Mouse (Mus musculus): ENCODE measurements at regions not wholly inside any gene's neighbourhood (a gene's known extent, or its start where the extent isn't known, plus 50 kb on each side); places are given as distances from the start of the nearest gene placed in this dataset.
A peak's percentile ranks its signal among the peaks of the same experiment; 100 is the strongest.

DNA sequence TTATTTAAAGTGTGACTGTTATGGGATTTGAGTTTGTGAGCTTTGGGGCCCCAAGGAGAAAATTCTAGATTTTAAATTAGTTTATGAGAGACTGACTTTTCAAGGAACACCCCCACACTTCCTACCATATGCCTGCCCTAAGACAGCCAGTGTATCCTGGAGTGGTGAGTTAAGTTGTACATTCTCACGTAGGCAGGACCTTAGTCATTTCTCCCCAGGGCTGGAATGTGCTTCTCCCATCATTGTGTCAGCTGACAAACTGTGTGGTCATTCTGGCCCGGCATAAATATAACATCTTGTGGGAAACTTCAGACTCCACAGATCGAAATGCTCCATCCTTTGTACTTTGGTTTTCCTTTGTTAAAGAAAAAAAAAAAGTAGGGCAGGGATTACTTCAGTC lies 73.1 kb upstream of the Tfpi start:
- no peak overlapping the region for H3K9ac ChIP-seq
- ATAC-seq (no peak), DNase-seq (no peak)
- no peak for TF ChIP-seq CTCF (IDR thresholded peaks at IDR 0.05; ENCODE audit: low read depth)
- no peak overlapping the region for H3K4me2 ChIP-seq (ENCODE audit: low read depth)
- H3K4me1 ChIP-seq (ENCODE audit: insufficient read depth), result no peaks in the 10 kb centered on the region
- H3K4me3 ChIP-seq (ENCODE audit: low read depth, low read length), result no peak overlapping the region
- 64% methylated on average over 3 of the region's 3 CpGs for WGBS
- no peaks in the 10 kb centered on the region for H3K9me3 ChIP-seq (ENCODE audit: low read length)
- no peak overlapping the region for H3K27ac ChIP-seq (ENCODE audit: low read depth, low read length)
- H3K27me3 ChIP-seq (ENCODE audit: insufficient read depth, low read length), result no peaks in the 10 kb centered on the region
- H3K36me3 ChIP-seq (ENCODE audit: insufficient read depth), result no peaks in the 10 kb centered on the region

DNA sequence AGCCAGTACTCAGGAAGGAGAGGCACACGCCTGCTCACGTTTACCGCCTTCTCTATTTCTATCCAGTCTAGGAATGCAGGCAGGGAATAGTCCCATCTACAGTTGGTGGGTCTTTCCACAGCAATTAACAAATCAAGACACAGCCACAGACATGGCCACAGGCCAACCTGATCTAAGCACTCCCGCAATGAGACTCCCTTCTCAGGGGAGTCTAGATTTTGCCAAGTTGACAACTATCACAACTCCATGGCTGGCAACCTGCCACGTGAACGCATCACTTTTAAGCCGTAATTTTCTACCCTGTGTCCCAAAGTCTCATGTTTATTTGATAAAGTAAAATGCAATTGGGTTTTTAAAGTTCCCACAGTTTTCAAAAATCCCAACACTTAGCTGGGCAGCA lies 72.0 kb upstream of the Tfpi start:
- Histone ChIP-seq H3K27me3 (ENCODE audit: insufficient read depth, low read length) (no peaks in the 10 kb centered on the region), H3K4me3 (ENCODE audit: low read depth, low read length) (no peak overlapping the region), H3K4me2 (ENCODE audit: low read depth) (no peak overlapping the region), H3K4me1 (ENCODE audit: insufficient read depth) (no peaks in the 10 kb centered on the region), H3K27ac (ENCODE audit: low read depth, low read length) (no peak overlapping the region), H3K36me3 (ENCODE audit: insufficient read depth) (no peaks in the 10 kb centered on the region), H3K9me3 (ENCODE audit: low read length) (no peaks in the 10 kb centered on the region), H3K9ac (no peak overlapping the region)
- ATAC-seq, result no peak
- TF ChIP-seq CTCF (IDR thresholded peaks at IDR 0.05; ENCODE audit: low read depth), result no peak
- WGBS, result 58% methylated on average over 7 of the region's 7 CpGs
- DNase-seq, result peak; percentile 4

DNA sequence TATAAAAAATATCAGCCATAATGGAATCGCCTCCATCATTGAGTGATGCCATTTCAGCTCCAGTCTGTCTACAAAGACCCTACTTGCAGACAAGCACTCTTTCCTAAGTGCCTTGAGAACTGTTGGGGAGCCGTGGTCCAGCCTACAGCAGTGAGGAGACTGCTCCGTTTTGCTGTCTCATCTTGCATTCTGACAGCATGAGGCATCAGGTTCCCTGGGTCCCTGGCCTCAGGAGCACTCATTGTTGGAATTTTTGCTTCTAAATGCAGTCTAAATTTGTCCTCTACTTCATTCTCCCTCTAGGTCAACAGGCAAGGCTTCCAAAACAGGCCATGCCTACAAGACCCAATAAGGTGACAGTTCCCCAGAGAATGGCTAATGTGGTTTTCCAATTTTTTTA lies 69.1 kb upstream of the Tfpi start:
- 84% methylated on average over 3 of the region's 3 CpGs for WGBS
- H3K4me1 ChIP-seq (ENCODE audit: insufficient read depth), result no peaks in the 10 kb centered on the region
- H3K9ac ChIP-seq, result no peak overlapping the region
- no peaks in the 10 kb centered on the region for H3K27me3 ChIP-seq (ENCODE audit: insufficient read depth, low read length)
- ATAC-seq, result no peak
- TF ChIP-seq CTCF (IDR thresholded peaks at IDR 0.05; ENCODE audit: low read depth), result no peak
- no peak for DNase-seq
- H3K9me3 ChIP-seq (ENCODE audit: low read length), result no peaks in the 10 kb centered on the region
- H3K27ac ChIP-seq (ENCODE audit: low read depth, low read length), result no peak overlapping the region
- H3K4me2 ChIP-seq (ENCODE audit: low read depth), result no peak overlapping the region
- H3K36me3 ChIP-seq (ENCODE audit: insufficient read depth), result no peaks in the 10 kb centered on the region
- no peak overlapping the region for H3K4me3 ChIP-seq (ENCODE audit: low read depth, low read length)

DNA sequence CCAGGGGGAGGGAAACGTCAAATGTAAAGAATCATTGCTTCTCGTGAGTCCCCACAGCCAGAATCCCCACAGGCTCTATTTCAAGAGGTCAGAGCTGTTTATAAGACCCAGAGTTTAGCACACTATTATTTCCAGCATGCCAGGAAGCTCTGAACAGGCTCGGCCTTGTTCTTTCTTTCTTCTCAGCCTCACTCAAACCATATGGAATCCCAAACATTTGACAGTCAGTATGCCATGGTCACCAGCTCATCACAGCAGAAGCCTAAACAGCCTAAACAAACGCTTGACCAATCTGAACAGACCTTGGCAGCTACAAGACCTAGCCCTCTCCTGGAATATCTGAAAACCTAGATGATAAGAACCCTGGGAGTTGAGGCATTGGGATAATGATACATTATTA lies 68.2 kb upstream of the Tfpi start:
- no peaks in the 10 kb centered on the region for H3K36me3 ChIP-seq (ENCODE audit: insufficient read depth)
- no peak overlapping the region for H3K4me3 ChIP-seq (ENCODE audit: low read depth, low read length)
- WGBS, result 72% methylated on average over 4 of the region's 4 CpGs
- H3K4me2 ChIP-seq (ENCODE audit: low read depth), result no peak overlapping the region
- DNase-seq (no peak), ATAC-seq (no peak)
- no peak overlapping the region for H3K9ac ChIP-seq
- H3K27ac ChIP-seq (ENCODE audit: low read depth, low read length), result no peak overlapping the region
- no peaks in the 10 kb centered on the region for H3K4me1 ChIP-seq (ENCODE audit: insufficient read depth)
- TF ChIP-seq CTCF (IDR thresholded peaks at IDR 0.05; ENCODE audit: low read depth), result no peak
- H3K27me3 ChIP-seq (ENCODE audit: insufficient read depth, low read length), result no peaks in the 10 kb centered on the region
- no peaks in the 10 kb centered on the region for H3K9me3 ChIP-seq (ENCODE audit: low read length)

DNA sequence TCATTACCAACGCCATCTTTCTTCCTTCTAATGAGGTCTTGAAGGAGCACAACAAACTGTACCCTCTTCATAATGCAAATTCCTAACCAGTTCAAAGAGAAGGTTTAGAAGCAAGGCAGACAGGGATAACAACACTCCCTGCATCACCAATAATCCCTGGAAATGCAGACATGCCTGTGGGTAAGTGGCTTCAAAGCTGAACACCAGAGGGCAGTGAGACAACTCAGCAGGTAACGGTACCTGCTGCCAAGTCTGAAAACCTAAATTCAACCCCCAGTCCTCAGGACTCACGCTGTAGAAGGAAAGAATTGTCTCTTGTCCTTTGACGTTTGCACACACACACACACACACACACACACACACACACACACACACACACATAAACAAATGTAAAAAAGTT lies 67.6 kb upstream of the Tfpi start:
- peak; percentile 24; the same call in 1 of the 2 replicates for TF ChIP-seq CTCF (IDR thresholded peaks at IDR 0.05; ENCODE audit: low read depth)
- ATAC-seq, result no peak

DNA sequence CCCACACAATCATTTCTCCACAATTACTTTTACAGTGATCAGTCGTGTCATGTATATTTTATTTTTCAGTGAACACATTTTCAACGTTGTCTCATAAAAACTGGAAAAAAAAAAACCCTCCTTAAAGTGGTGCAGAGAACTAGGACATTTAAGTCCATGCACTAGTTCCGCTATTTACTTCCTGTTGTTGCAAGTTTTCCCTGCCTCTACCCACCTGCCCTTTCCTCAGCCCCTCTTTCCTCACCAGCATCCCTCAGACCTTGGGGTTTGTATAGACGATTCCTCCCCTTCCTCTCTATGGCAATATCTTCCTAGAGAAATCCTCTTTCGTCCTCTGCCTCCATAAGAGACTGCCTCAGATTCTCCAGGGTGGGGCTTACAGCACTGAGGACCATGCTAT lies 64.9 kb upstream of the Tfpi start:
- 86% methylated on average over 5 of the region's 5 CpGs for WGBS

More for the DNA sequence above, 67.6 kb upstream of the Tfpi start:
- no peak for DNase-seq
- Histone ChIP-seq H3K27me3 (ENCODE audit: insufficient read depth, low read length) (no peaks in the 10 kb centered on the region), H3K9me3 (ENCODE audit: low read length) (no peaks in the 10 kb centered on the region), H3K4me1 (ENCODE audit: insufficient read depth) (no peaks in the 10 kb centered on the region), H3K9ac (no peak overlapping the region), H3K4me2 (ENCODE audit: low read depth) (no peak overlapping the region), H3K4me3 (ENCODE audit: low read depth, low read length) (no peak overlapping the region), H3K36me3 (ENCODE audit: insufficient read depth) (no peaks in the 10 kb centered on the region), H3K27ac (ENCODE audit: low read depth, low read length) (no peak overlapping the region)
- WGBS, result 50% methylated on average over 4 of the region's 4 CpGs

DNA sequence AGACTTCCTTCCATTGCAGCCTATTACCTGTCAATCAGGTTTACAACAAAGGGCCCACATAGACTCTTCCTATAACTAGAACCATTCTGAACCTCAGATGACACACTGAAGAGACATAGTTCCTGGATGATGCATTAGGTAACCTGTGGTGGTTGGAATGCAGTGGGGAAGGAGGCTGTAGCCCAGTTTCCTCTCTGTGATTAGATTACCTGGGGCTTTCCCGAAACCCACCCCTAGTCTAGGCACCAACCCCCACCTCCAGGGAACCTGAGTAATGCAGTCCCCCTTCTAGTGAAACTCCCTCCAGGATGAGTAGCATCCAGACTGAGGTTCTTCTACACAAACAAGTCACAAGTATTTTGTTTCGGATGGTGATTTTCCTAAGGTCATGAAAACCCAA lies 62.5 kb upstream of the Tfpi start:
- no peak overlapping the region for H3K27ac ChIP-seq (ENCODE audit: low read depth, low read length)
- no peaks in the 10 kb centered on the region for H3K4me1 ChIP-seq (ENCODE audit: insufficient read depth)
- ATAC-seq (no peak), DNase-seq (no peak)
- 76% methylated on average over 2 of the region's 2 CpGs for WGBS
- no peaks in the 10 kb centered on the region for H3K9me3 ChIP-seq (ENCODE audit: low read length)
- TF ChIP-seq CTCF (IDR thresholded peaks at IDR 0.05; ENCODE audit: low read depth), result no peak
- no peak overlapping the region for H3K4me3 ChIP-seq (ENCODE audit: low read depth, low read length)
- no peak overlapping the region for H3K9ac ChIP-seq
- no peak overlapping the region for H3K4me2 ChIP-seq (ENCODE audit: low read depth)
- no peaks in the 10 kb centered on the region for H3K36me3 ChIP-seq (ENCODE audit: insufficient read depth)
- H3K27me3 ChIP-seq (ENCODE audit: insufficient read depth, low read length), result no peaks in the 10 kb centered on the region

More for the DNA sequence above, 64.9 kb upstream of the Tfpi start:
- TF ChIP-seq CTCF (IDR thresholded peaks at IDR 0.05; ENCODE audit: low read depth), result no peak
- H3K27me3 ChIP-seq (ENCODE audit: insufficient read depth, low read length), result no peaks in the 10 kb centered on the region
- no peaks in the 10 kb centered on the region for H3K4me1 ChIP-seq (ENCODE audit: insufficient read depth)
- DNase-seq (no peak), ATAC-seq (no peak)
- no peaks in the 10 kb centered on the region for H3K36me3 ChIP-seq (ENCODE audit: insufficient read depth)
- H3K27ac ChIP-seq (ENCODE audit: low read depth, low read length), result no peak overlapping the region
- no peak overlapping the region for H3K4me2 ChIP-seq (ENCODE audit: low read depth)
- H3K4me3 ChIP-seq (ENCODE audit: low read depth, low read length), result no peak overlapping the region
- H3K9me3 ChIP-seq (ENCODE audit: low read length), result no peaks in the 10 kb centered on the region
- no peak overlapping the region for H3K9ac ChIP-seq

DNA sequence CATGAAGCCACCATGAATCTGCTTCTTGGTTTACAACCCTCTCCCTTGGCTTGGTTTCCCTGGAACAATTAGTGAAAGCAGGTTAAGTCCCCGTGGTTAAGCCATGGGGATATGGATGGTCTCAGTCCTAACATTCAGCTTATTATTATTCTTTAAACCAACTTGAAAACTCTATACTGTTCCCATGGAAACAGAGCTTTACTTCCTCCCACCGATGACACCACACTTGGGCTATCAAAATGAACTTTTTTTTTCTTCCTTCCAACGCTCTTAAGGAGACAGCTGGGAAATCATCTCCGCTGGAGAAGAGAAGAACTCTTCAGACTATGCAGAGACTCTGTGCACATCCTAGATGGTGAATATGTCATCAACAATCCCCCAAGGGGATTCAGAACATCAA lies 61.4 kb upstream of the Tfpi start:
- no peak for TF ChIP-seq CTCF (IDR thresholded peaks at IDR 0.05; ENCODE audit: low read depth)
- Histone ChIP-seq H3K27me3 (ENCODE audit: insufficient read depth, low read length) (no peaks in the 10 kb centered on the region), H3K36me3 (ENCODE audit: insufficient read depth) (no peaks in the 10 kb centered on the region), H3K4me2 (ENCODE audit: low read depth) (no peak overlapping the region), H3K4me3 (ENCODE audit: low read depth, low read length) (no peak overlapping the region), H3K9ac (no peak overlapping the region), H3K4me1 (ENCODE audit: insufficient read depth) (no peaks in the 10 kb centered on the region), H3K27ac (ENCODE audit: low read depth, low read length) (no peak overlapping the region), H3K9me3 (ENCODE audit: low read length) (no peaks in the 10 kb centered on the region)
- ATAC-seq, result peak; percentile 23; the same call in 1 of the 2 replicates
- no peak for DNase-seq
- 81% methylated on average over 4 of the region's 4 CpGs for WGBS
